Mouse (Mus musculus) kidney, adult 11 months (tissue): ENCODE data around the gene Gabbr1.

Experiments
- DNase-seq: peaks from one replicate; pipeline ENCODE4 v3.0.0; 2022

Gene Gabbr1

DNA sequence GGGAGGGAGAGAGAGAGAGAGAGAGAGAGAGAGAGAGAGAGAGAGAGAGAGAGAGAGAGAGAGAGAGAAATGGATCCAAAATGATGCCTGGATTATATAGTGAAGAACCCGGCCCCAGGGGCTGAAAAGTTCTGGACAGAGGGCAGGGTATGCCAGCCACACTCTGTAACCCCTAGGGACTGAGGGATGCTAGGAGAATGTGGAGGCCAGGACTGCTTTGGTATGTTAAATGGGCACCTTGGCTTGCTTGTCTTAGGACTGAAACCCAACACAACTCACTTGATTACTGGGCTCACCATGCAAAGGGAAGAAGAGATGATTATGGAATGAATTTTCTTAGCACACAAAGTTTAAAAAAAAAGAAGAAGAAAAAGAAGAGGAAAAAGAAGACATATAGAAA, 32.4 kb downstream of the Gabbr1 start:
- DNase-seq = no peak

DNA sequence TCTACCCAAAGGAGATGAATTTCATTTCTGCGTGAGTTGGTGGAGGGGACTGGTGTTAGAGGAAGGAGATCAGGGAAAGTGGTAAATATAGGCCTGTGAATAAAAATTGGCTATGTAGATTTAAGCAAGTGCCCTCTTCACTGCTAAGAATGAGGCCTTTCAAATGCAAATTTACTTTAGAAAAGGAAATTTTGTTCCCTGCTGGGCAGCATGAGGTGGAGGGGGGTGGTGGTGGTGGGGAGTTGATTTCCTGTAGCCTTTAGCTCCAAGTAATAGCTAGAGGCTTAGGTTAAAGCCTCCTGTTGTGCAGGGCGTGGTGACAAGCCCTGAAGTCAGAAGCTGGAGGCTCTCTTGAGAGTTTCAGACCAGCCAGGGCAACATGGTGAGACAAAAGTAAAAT, 33.2 kb downstream of the Gabbr1 start:
- DNase-seq = no peak

DNA sequence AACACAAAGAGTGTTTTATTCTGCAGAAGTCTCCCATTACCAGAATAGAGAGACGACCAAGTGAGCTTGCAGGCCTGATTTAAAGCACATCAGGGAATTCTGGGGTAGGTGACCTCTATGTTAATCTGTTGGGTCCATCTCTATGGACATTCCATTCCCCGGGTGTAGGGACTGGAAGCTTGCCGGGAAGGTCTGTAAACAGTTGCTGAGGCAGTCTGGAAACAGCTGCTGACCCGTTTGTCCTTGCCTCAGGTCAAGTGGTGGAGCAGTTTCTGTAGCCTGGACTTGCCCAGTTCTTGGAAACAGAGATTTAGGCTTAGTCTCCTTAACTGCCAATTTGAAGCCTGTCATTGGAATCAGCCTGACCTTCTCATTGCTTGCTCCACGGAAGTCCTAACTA, 34.4 kb downstream of the Gabbr1 start:
- DNase-seq = peak; percentile 46

DNA sequence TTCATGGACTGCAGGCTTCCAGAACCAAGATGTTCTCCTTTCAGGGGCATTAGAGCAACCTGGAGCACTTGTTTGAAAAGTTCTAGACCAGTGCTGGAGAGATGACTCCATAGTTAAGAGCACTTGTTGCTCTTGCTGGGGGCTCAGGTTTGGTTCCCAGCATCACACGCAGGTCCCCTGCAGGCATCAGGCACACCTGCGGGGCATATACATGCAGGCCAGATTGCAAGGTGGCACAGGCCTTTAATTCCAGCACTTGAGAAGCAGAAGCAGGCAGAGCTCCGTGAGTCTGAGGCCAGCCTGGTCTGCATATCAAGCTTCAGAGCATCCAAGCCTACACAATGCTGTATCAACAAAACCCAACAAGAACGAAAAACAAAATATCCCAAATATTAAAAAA, 35.9 kb downstream of the Gabbr1 start:
- no peak for DNase-seq

DNA sequence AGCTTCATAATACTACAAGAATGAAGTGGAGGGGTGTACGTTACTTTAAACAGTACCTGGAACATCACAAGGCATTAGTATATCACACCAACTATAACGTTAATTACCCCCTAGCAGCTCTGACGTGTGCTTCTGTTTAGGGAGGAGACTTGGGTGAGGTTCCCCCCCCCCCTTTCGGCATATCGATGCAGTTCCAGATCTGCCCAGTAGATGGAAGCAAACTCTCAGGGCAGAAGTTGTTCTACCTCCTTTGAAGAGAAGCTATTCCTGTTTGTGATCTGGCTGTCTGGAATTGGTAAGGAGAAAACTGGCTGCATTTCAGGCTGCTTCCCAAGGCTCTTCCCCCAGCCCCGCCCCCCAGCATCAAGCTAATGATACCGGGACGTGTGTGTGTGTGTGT, 37.6 kb downstream of the Gabbr1 start:
- DNase-seq = no peak

DNA sequence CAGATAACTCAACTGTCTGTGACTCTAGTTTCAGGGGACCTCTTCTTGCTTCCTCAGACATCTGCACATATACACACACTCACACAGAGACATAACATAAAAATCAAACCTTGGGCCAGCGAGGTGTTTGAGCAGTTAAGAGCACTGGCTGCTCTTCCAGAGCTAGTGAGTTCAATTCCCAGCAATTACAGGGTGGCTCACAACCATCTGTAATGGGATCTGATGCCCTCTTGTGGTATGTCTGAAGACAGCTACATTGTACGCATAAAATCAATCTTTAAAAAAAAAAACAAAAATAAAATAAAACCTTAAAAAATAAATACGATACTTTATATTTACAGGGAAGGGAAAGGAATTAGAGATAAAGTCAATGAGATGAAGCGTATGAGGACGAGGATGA, 38.9 kb downstream of the Gabbr1 start:
- no peak for DNase-seq

DNA sequence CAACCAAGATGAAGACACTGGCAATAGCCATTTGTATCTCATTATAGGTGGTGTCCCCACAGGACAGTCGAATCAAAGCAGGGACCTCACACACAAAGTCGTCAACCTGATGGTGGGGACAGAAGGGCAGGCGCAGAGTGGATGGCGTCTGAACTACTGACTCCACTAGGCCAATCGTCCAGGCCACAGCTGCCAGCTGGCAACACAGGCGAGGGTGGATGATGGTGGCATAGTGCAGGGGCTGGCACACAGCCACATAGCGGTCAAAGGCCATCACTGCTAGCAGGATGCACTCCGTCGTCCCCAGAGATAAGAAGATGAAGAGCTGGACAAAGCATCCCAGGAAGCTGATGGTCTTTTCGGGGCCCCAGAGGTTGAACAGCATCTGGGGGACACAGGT, 39.8 kb downstream of the Gabbr1 start:
- no peak for DNase-seq

DNA sequence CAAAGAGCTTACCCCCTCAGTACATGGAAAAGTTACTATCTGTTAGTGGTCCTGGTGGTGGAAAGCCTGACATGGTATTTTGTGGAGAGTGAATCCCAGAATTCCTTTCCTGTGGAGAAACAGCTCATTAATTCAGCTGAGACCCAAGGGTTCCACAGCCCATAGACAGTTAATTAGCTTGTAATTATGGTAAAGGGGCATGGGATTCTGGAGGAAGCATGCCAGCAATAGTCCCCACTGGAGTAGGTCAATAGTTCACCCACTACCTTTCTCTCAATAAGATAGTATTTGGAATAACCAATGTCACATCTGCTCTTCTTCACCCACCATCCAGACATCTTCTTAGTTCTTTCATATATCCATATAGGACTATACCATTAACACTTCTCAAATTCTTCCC, 42.6 kb downstream of the Gabbr1 start, which contains the start of gene Olfr90:
TSS of gene Olfr90 (minus strand) at position 101 of the 400 bp plus-strand sequence.
- no peak for DNase-seq

DNA sequence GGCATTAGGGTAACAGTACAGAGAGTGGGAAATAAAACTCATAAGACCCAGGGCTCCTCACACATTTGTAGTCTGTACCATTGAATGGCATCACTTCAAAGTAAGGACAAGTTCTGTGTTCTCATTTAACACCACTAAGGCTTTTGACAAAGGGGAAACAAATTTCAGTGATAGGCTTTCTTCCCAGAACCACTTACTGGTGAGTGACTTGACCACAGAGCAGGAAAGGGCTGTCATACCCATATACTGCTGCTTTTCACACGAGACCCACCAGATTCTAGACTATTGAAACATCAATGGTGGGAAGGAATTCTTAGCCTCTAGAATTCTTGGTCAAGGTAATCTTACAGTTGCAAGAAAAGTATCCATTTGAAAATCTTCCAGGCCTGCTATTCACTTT, 46.4 kb downstream of the Gabbr1 start:
- no peak for DNase-seq

DNA sequence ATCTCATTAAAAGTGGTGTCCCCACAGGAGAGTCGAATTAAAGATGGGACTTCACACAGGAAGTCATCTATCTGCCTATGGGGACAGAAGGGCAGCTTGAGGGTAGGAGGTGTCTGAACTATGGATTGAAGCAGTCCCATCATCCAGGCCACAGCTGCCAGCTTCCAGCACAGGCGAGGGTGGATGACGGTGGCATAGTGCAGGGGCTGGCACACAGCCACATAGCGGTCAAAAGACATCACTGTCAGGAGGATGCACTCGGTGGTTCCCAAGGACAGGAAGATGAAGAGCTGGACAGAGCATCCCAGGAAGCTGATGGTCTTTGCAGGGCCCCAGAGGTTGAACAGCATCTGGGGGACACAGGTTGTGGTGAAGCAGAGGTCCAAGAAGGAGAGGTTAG, 47.5 kb downstream of the Gabbr1 start:
- no peak for DNase-seq

DNA sequence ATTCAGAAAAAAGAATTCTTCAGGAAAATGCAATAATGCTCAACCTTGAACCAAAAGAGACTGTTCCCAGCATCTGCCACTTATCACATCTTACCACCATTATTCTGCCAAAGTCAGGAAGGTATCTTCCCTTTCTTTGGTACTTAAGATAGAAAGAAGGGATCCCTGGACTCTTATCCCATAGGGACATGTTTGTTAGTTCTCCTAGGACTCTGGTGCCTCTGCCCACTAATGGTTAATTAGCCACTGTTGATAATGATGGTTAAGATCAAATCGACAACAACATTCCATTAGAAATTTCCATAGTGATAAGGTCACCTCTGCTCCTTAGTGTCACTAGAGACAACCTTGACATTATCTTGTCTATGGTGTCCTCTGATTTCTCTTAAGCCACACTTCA, 52.4 kb downstream of the Gabbr1 start, which contains the start of gene Olfr91:
TSS of gene Olfr91 (minus strand) at position 101 of the 400 bp plus-strand sequence.
- no peak for DNase-seq

DNA sequence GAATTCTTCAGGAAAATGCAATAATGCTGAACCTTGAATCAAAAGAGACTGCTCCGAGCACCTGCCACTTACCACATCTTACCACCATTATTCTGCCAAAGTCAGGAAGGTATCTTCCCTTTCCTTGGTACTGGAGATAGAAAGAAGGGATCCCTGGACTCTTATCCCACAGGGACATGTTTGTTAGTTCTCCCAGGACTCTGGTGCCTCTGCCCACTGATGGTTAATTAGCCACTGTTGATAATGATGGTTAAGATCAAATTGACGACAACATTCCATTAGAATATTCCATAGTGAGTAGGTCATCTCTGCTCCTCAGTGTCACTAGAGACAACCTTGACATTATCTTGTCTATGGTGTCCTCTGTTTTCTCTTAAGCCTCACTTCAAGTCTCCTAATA, 74.2 kb downstream of the Gabbr1 start, which contains the start of gene Olfr92:
TSS of gene Olfr92 (minus strand) at position 101 of the 400 bp plus-strand sequence.
- no peak for DNase-seq
